Mouse (Mus musculus) bone marrow, adult 2 months (tissue): ENCODE measurements around the gene Rap2b.

Source experiments
- CTCF ChIP-seq: fragments of 200-500 bp; IDR thresholded peaks from 2 replicates; pipeline ENCODE4 v1.5.1; 2011; ENCODE audit warnings: low read length, control low read depth; ENCODE audit not compliant: control insufficient read depth, insufficient read depth
- POLR2A ChIP-seq: fragments of 200-500 bp; IDR thresholded peaks from 2 replicates; pipeline ENCODE4 v1.6.1; 2011; ENCODE audit warnings: low read depth, mild to moderate bottlenecking, control low read depth, low read length, borderline replicate concordance; ENCODE audit not compliant: control insufficient read depth

DNA sequence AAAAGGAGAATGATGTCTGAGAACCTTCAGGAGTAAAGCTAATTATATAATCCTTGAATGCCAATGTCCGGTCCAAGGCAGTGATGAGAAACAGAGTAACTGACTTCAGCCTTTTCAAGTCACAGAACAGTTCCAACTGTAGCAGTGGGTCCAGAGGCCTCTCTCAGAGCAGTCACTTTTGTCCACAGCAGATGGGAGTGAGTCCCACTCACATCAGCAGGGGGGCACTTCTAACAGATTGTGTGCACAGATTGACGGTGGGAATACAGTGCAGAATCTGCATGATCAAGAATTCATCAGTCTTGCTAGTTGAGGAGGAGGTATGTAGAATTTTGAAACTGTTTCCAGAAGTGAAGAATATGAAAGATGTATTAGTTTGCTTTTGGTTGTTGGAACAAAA is 41.4 kb upstream of the Rap2b start:
- TF ChIP-seq CTCF (no peak), POLR2A (no peak)
